Mouse (Mus musculus): Measurements from ENCODE around the gene Olfr1447.

Gene Olfr1447

DNA sequence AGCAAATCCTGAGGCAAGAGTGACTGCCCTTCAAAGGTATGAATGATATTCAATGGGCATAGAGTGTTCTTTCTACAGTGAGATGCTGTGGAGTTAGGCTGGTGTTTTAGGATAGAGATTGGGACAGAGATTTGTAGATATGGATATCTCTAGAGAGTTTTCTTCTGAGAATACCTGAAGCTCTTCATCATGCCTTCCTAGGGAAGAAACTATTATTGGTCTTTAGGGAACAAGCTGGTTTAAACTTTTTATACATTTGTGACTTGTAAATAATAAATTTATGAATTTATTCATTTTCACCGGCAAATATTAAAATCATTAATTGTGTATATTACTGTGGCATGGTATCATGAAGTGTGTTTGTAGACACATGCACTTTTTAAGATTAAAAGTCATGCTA is at the start of gene Olfr1447:
Olfr1447 (minus strand) TSS at position 101 of the 400 bp plus-strand sequence.
- DNase-seq, result no peak

- no peak for DNase-seq
Measured at GRCm38 (mm10) chr19:12949958-12950357, 46.4 kb upstream of the Olfr1447 start, which contains the start of gene Olfr1450. Gene Olfr1450, plus strand, starts transcription at chr19:12950258.

DNA sequence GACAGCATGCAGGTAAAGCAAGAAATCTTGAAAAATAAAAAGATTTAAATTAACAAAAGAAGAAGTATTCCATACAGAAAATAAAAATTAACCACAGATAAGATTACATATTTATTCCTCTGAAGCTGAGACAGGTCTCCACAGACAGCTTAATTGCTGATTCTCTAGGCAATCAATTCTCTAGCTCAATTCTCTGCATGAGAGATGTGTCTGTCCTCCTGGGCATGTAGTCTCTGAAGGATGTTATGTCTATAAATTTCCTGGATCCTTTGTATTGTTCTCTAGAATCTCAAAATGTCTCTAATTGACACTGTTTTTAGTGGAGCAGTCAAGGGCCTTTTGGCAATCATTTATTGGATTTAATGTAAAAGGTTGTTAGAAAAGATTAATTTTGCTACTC is 27.0 kb upstream of the Olfr1447 start, which contains the start of gene Olfr1449:
Olfr1449 (plus strand) TSS at position 301 of the 400 bp plus-strand sequence.
- no peak for DNase-seq

- no peak for DNase-seq
Measured at GRCm38 (mm10) chr19:12924319-12924718, 20.8 kb upstream of the Olfr1447 start, which contains the start of gene Olfr1448. Gene Olfr1448, minus strand, starts transcription at chr19:12924419.

- no peak for DNase-seq
Measured at GRCm38 (mm10) chr19:12893424-12893823, 10.1 kb downstream of the Olfr1447 start, which contains the start of gene Olfr1446. Gene Olfr1446, minus strand, starts transcription at chr19:12893524.

- DNase-seq, result no peak
Measured at GRCm38 (mm10) chr19:12883555-12883954, 20.0 kb downstream of the Olfr1447 start, which contains the start of gene Olfr1445. Gene Olfr1445, plus strand, starts transcription at chr19:12883855.

DNA sequence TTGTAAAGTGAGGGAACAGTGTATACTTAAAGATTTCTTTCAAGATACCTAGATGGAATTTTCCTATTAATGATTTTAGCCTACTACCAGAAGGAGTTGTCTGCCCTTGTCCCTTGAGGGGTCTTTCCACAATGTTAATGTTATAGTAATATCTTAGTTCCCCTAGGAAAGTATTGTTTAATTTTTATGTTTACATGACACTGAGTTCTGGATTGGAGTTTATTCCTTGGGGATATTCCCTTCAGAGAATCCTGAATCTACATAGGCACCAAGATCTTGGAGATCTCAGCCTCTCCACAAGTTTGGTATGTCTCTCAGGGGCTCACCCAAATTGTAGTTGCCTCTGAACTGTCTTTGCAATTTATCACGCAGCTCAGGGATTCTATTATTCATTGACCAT is 46.6 kb downstream of the Olfr1447 start, which contains the start of gene Olfr1444:
Olfr1444 (plus strand) TSS at position 301 of the 400 bp plus-strand sequence.
- no peak for DNase-seq
